Mouse (Mus musculus) hindbrain, embryonic 11.5 days (tissue): ENCODE data around the gene Gabarapl2. TPM values are rescaled to one million over a fixed set of nuclear protein-coding genes. Genes with fewer than 3 reads are reported as not detected.

Experiments
- ATAC-seq: fragments of 200-750 bp; cut with Nextera tagmentation; 2 replicates; pipeline ENCODE4 v1.8.0; 2017; ENCODE audit warnings: mild to moderate bottlenecking, moderate TSS enrichment, moderate library complexity; ENCODE audit not compliant: low FRiP score
- DNase-seq: peaks from one replicate; pipeline ENCODE4 v3.0.0-alpha.2; 2015; ENCODE audit warnings: low spot score
- H3K27ac ChIP-seq: fragments of 300-500 bp; sonication (generic); 2 replicates; pipeline ENCODE4 v1.5.1; 2014; ENCODE audit warnings: mild to moderate bottlenecking, low read depth, low read length
- H3K27me3 ChIP-seq: fragments of 300-500 bp; sonication (generic); 2 replicates; pipeline ENCODE4 v1.6.1; 2014; ENCODE audit warnings: mild to moderate bottlenecking, low read length, moderate library complexity, mixed read lengths; ENCODE audit not compliant: control insufficient read depth, insufficient read depth
- H3K36me3 ChIP-seq: fragments of 300-500 bp; sonication (generic); 2 replicates; pipeline ENCODE4 v1.6.1; 2014; ENCODE audit warnings: mild to moderate bottlenecking, low read length, moderate library complexity, mixed read lengths; ENCODE audit not compliant: control insufficient read depth, insufficient read depth
- H3K4me1 ChIP-seq: fragments of 300-500 bp; sonication (generic); replicated peaks from 2 replicates; pipeline ENCODE4 v1.6.1; 2014; ENCODE audit warnings: low read length, mixed read lengths; ENCODE audit not compliant: control insufficient read depth, insufficient read depth
- H3K4me2 ChIP-seq: fragments of 300-500 bp; sonication (generic); replicated peaks from 2 replicates; pipeline ENCODE4 v1.6.1; 2014; ENCODE audit warnings: mild to moderate bottlenecking, low read depth, low read length
- H3K4me3 ChIP-seq: fragments of 300-500 bp; sonication (generic); 2 replicates; pipeline ENCODE4 v1.5.1; 2014; ENCODE audit warnings: low read depth, low read length
- H3K9ac ChIP-seq: fragments of 300-500 bp; sonication (generic); 2 replicates; pipeline ENCODE4 v1.6.1; 2014; ENCODE audit warnings: low read depth, low read length
- H3K9me3 ChIP-seq: fragments of 300-500 bp; sonication (generic); 2 replicates; pipeline ENCODE4 v1.6.1; 2016; ENCODE audit warnings: low read length; ENCODE audit not compliant: control insufficient read depth
- WGBS: fragments of 180-500 bp; shearing (Covaris S2); extraction: QIAGEN DNeasy Blood & Tissue Kit; methylation state at CpG from one replicate; pipeline ENCODE4 v1.1.7; 2014; 5-methylcytosine and 5-hydroxymethylcytosine counted together
- polyA plus RNA-seq: library from polyadenylated mRNA; unstranded; fragments of >200 nt; fragmentation: Nextera tagmentation; extraction: Ambion mirVana; gene quantifications from 2 replicates; pipeline ENCODE4 v1.2.1, GENCODE M21; 2014

The Gabarapl2 gene
- polyA plus RNA-seq, 1 experiment from 2014 or later = 351 TPM

DNA sequence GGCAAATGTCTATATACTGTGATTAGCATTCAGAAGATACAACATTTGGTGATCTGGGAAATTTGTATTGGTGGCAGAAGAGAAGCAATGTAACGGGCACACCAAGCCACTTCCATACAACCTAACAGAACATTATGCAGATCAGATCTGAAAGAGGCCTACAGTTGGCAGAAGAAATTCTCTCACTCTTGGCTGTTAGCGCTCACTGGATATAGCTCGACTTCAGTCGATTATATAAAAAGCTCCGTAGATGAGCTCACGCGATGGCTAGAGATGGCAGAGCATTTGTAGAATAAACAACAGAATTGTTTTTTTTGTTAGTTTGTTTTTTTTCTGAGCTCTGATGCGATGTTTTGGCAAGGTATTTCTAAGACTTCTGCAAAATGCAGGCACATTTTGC, 50.8 kb downstream of the Gabarapl2 start:
- Histone ChIP-seq H3K36me3 (peaks cover 14% of the 10 kb centered on the region), H3K9me3 (no peaks in the 10 kb centered on the region), H3K4me3 (peak overlapping the region; percentile 78), H3K27ac (no peak overlapping the region), H3K27me3 (no peaks in the 10 kb centered on the region), H3K9ac (peak overlapping the region; percentile 75; the same call in 1 of the 2 replicates), H3K4me2 (peak overlapping the region; percentile 45), H3K4me1 (no peaks in the 10 kb centered on the region)
- ATAC-seq = no peak
- WGBS = 68% methylated on average over 8 of the region's 8 CpGs
- no peak for DNase-seq

DNA sequence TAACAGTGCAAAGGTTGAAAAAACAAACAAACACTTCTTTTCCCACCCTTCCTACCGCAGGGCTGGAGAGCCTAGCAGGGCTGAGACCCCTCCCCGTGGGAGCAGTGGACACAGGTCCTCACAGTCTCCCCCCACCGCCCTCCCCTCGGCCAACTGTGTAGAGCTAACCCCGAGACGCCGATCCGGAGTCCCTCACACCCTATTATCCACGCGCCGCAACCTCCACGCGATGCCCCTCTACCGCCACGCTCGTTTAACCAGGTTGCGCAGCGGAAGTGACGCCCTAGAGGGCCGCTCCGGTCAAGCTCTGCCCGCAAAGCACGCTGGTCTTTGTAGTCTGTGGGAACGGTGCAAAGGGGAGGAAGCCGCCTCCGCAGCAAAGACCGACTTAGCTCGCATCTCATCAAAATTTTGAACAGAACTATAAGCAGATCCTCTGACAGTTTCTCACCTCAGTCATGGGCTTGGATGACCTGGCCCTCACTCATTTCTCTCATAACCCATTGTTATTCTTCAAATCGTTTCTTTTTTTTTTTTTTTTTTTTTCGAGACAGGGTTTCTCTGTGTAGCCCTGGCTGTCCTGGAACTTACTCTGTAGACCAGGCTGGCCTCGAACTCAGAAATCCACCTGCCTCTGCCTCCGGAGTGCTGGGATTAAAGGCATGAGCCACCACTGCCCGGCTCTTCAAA, 51.7 kb downstream of the Gabarapl2 start, which contains the start of gene Adat1:
Adat1 (minus strand) TSS at position 290 of the 690 bp plus-strand sequence.
- H3K27ac ChIP-seq = no peak within 1 kb of the TSS
- no peaks in the 10 kb centered on the region for H3K9me3 ChIP-seq
- H3K9ac ChIP-seq = peak within 1 kb of the TSS; percentile 75
- H3K36me3 ChIP-seq = peaks cover 14% of the 10 kb centered on the region
- 4% methylated on average over 32 of the region's 33 CpGs for WGBS
- H3K27me3 ChIP-seq = no peaks in the 10 kb centered on the region
- peak within 1 kb of the TSS; percentile 78 for H3K4me3 ChIP-seq
- ATAC-seq = peak; percentile 96
- peak within 1 kb of the TSS; percentile 45 for H3K4me2 ChIP-seq
- no peaks in the 10 kb centered on the region for H3K4me1 ChIP-seq
- DNase-seq = peak; percentile 94

- H3K4me3 ChIP-seq = no peak overlapping the region
- ATAC-seq = 0 out of 2 replicates have a peak, but pooled peaks have one; percentile 15
- no peak overlapping the region for H3K9ac ChIP-seq
- H3K9me3 ChIP-seq = no peaks in the 10 kb centered on the region
- H3K36me3 ChIP-seq = peaks cover 17% of the 10 kb centered on the region
- no peaks in the 10 kb centered on the region for H3K27me3 ChIP-seq
- WGBS = 72% methylated on average over 3 of the region's 3 CpGs
- no peak for DNase-seq
- no peak overlapping the region for H3K4me2 ChIP-seq
- H3K27ac ChIP-seq = no peak overlapping the region
- no peaks in the 10 kb centered on the region for H3K4me1 ChIP-seq
Observed at GRCm38 (mm10) chr8:111992703-111993039, 52.2 kb downstream of the Gabarapl2 start.

Other genes with a start within 250 kb of the Gabarapl2 start
- gene Ctrb1, start 249.7 kb upstream of the Gabarapl2 start, polyA plus RNA-seq = not detected in 2 replicates
- gene Bcar1, start 196.9 kb upstream of the Gabarapl2 start, polyA plus RNA-seq = 43.3 and 47.3 TPM in 2 replicates
- 214 and 223 TPM in 2 replicates for gene Cfdp1, start 86.4 kb upstream of the Gabarapl2 start, polyA plus RNA-seq
- gene Tmem170, start 64.0 kb upstream of the Gabarapl2 start, polyA plus RNA-seq = 7.5 and 11.0 TPM in 2 replicates
- gene Chst5, start 30.3 kb upstream of the Gabarapl2 start, polyA plus RNA-seq = 2.9 and 3.2 TPM in 2 replicates
- 13.8 and 16.1 TPM in 2 replicates for gene Tmem231, start 6.8 kb upstream of the Gabarapl2 start, polyA plus RNA-seq
- gene Adat1, start 51.6 kb downstream of the Gabarapl2 start, polyA plus RNA-seq = 9.4 and 14.0 TPM in 2 replicates
- gene Kars, start 70.6 kb downstream of the Gabarapl2 start, polyA plus RNA-seq = 239 and 248 TPM in 2 replicates
- gene Terf2ip, start 70.7 kb downstream of the Gabarapl2 start, polyA plus RNA-seq = 31.9 and 33.5 TPM in 2 replicates
- gene Gm6793, start 74.3 kb downstream of the Gabarapl2 start, polyA plus RNA-seq = 0.61 and 0.93 TPM in 2 replicates